In the genomic region with DNA sequence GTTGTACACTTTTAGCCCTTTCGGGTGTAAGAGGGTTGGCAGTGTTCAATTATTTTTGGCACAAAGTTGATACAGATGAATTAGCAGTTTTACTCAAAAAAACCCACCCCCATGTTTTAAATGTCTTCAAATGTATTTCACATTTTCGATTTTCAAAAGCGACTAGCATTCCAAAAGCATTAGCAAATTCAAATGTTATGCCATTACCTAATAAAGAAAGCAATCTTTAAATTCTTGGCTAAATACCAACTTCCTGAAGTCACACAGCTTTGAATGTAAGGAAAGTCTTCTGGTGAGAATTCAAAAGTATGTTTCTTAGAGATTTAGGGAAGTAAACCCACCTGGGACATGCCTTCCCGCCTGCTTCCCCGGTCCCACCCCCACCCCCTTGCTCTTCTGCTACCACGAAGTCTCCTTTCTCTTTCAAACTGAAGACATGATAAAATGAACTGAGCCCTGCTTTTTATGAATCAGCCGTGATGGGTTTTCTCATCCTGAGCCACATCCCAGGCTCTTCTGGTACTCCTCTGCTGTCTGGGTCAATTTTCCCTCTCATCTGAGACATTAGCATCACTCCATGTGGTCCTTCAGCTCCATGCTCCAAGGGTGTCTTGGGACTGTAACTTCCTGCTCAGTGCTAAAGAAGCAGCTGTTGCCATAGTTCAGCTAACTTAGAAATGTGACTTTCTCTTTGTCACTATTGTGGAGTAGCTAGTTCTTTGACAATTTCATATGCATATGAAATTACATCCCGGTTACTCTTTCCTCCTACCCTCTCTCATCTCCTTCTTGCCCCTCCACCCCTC, we compare ENCODE assay signal across 16 mouse cellular contexts. TPM values are rescaled to one million over a fixed set of nuclear protein-coding genes. Genes with fewer than 3 reads are reported as not detected.
DNase-seq lines count a peak whose midpoint lies in the region; ATAC-seq and TF ChIP-seq lines count a peak whose summit lies in the region.
"Had no signal": no experiment of that assay in that cellular context is flagged by ENCODE, and none has a peak within 500 bp of the region (broad histone marks: within the 10 kb centered on the region; RNA-seq: fewer than 3 reads in every experiment).

No protein-coding gene starts in this region.

- H3K27ac ChIP-seq in intestine, embryonic 16.5 days (ENCODE audit: low read length), result 0 out of 2 replicates have a peak overlapping the region, but pooled peaks have one; percentile 19
- no peak overlapping the region for H3K27ac ChIP-seq in intestine, embryonic 15.5 days
- peak overlapping the region; percentile 58 for H3K27ac ChIP-seq in heart, embryonic 16.5 days (ENCODE audit: low read length)
- H3K27ac ChIP-seq: forebrain, embryonic 13.5 days had no signal

- no peak overlapping the region for H3ac ChIP-seq in C2C12 (ENCODE audit: control insufficient read depth, insufficient read length, low read depth)

- no peaks in the 10 kb centered on the region for H3K36me3 ChIP-seq in intestine, embryonic 16.5 days (ENCODE audit: control insufficient read depth, insufficient read depth, low read length)
- H3K36me3 ChIP-seq in intestine, embryonic 15.5 days, result no peaks in the 10 kb centered on the region
- no peaks in the 10 kb centered on the region for H3K36me3 ChIP-seq in C2C12 (ENCODE audit: control insufficient read depth, insufficient read depth)
- no peaks in the 10 kb centered on the region for H3K36me3 ChIP-seq in heart, embryonic 16.5 days (ENCODE audit: control insufficient read depth, insufficient read depth)

- no peaks in the 10 kb centered on the region for H3K9me3 ChIP-seq in intestine, embryonic 16.5 days (ENCODE audit: control insufficient read depth, low read length)
- no peaks in the 10 kb centered on the region for H3K9me3 ChIP-seq in intestine, embryonic 15.5 days
- H3K9me3 ChIP-seq in heart, embryonic 16.5 days (replicated peaks; ENCODE audit: control insufficient read depth, low read length), result no peaks in the 10 kb centered on the region
- H3K9me3 ChIP-seq: forebrain, embryonic 13.5 days had no signal

- no peak overlapping the region for H3K9ac ChIP-seq in intestine, embryonic 16.5 days (ENCODE audit: low read depth, low read length)
- H3K9ac ChIP-seq in intestine, embryonic 15.5 days, result no peak overlapping the region
- H3K9ac ChIP-seq in heart, embryonic 16.5 days (ENCODE audit: low read length), result no peak overlapping the region
- H3K9ac ChIP-seq: forebrain, embryonic 13.5 days had no signal

- WGBS in intestine, embryonic 16.5 days, result 53% methylated on average over 8 of the region's 8 CpGs
- WGBS in intestine, embryonic 15.5 days, result 55% methylated on average over 8 of the region's 8 CpGs
- WGBS in heart, embryonic 16.5 days, result 43% methylated on average over 8 of the region's 8 CpGs

- H3K27me3 ChIP-seq in intestine, embryonic 16.5 days (replicated peaks; ENCODE audit: control insufficient read depth, insufficient read depth, low read length), result no peaks in the 10 kb centered on the region
- H3K27me3 ChIP-seq in intestine, embryonic 15.5 days (replicated peaks), result no peaks in the 10 kb centered on the region
- no peaks in the 10 kb centered on the region for H3K27me3 ChIP-seq in C2C12 (ENCODE audit: control insufficient read depth, insufficient read depth, insufficient read length)
- no peaks in the 10 kb centered on the region for H3K27me3 ChIP-seq in heart, embryonic 16.5 days (ENCODE audit: control insufficient read depth, insufficient read depth, low read length)
- H3K27me3 ChIP-seq: forebrain, embryonic 13.5 days had no signal

- DNase-seq in NIH3T3 (ENCODE audit: low read depth), result peak; percentile 53
- DNase-seq in frontal cortex, postnatal 10 days (ENCODE audit: low spot score in 2 of 2), result no peak
- DNase-seq in right cerebral cortex, postnatal 4 days, result no peak
- DNase-seq: adrenal gland, postnatal 25 days; cerebellum, postnatal 10 days; kidney, adult 8-10 months; liver; lung, postnatal 36 days; midbrain, embryonic 14.5 days; right cerebral cortex, postnatal 25 days; thymus, adult 2 months had no signal

- no peak for TF ChIP-seq CTCF in C2C12 (IDR thresholded peaks at IDR 0.05; ENCODE audit: control insufficient read depth, insufficient read depth, insufficient read length)

- 0 out of 2 replicates have a peak overlapping the region, but pooled peaks have one; percentile 1 for H3K4me2 ChIP-seq in intestine, embryonic 16.5 days (ENCODE audit: low read depth, low read length)
- H3K4me2 ChIP-seq in intestine, embryonic 15.5 days (replicated peaks), result no peak overlapping the region; the same call in 1 of the 2 replicates
- H3K4me2 ChIP-seq in heart, embryonic 16.5 days (ENCODE audit: low read depth, low read length), result peak overlapping the region; percentile 6; the same call in 1 of the 2 replicates
- H3K4me2 ChIP-seq: forebrain, embryonic 13.5 days had no signal

- no peaks in the 10 kb centered on the region for H3K79me3 ChIP-seq in C2C12 (ENCODE audit: low read depth)

- 0 out of 2 replicates have a peak, but pooled peaks cover under 1% of the 10 kb centered on the region for H3K4me1 ChIP-seq in intestine, embryonic 16.5 days (ENCODE audit: control insufficient read depth, insufficient read depth, low read length)
- no peaks in the 10 kb centered on the region for H3K4me1 ChIP-seq in intestine, embryonic 15.5 days (replicated peaks)
- H3K4me1 ChIP-seq in heart, embryonic 16.5 days (ENCODE audit: control insufficient read depth, insufficient read depth, low read length), result peaks cover 3% of the 10 kb centered on the region; the same call in 1 of the 2 replicates
- H3K4me1 ChIP-seq: forebrain, embryonic 13.5 days had no signal

- H3K4me3 ChIP-seq in intestine, embryonic 16.5 days (ENCODE audit: low read length), result no peak overlapping the region
- no peak overlapping the region for H3K4me3 ChIP-seq in intestine, embryonic 15.5 days (replicated peaks)
- no peak overlapping the region for H3K4me3 ChIP-seq in C2C12 (ENCODE audit: insufficient read depth, poor library complexity, severe bottlenecking)
- no peak overlapping the region for H3K4me3 ChIP-seq in heart, embryonic 16.5 days (ENCODE audit: low read length)
- H3K4me3 ChIP-seq: forebrain, embryonic 13.5 days had no signal

- no peak for ATAC-seq in intestine, embryonic 16.5 days
- ATAC-seq in intestine, embryonic 15.5 days, result no peak
- ATAC-seq in heart, embryonic 16.5 days (replicated peaks; ENCODE audit: extremely low read depth, insufficient read depth, low FRiP score), result no peak
- ATAC-seq: forebrain, embryonic 13.5 days had no signal

- H3K79me2 ChIP-seq in C2C12 (ENCODE audit: control insufficient read depth, insufficient read depth), result no peaks in the 10 kb centered on the region

TF ChIP-seq in C2C12, 6 proteins besides CTCF, POLR2A, EP300 and RAD21:
- TF ChIP-seq USF1 (IDR thresholded peaks at IDR 0.05; ENCODE audit: low read depth) (no peak), MAX (IDR thresholded peaks at IDR 0.05) (peak; percentile 20), MYOG (IDR thresholded peaks at IDR 0.05; ENCODE audit: control insufficient read depth, extremely low read depth, insufficient read length) (no peak), MYOD1 (IDR thresholded peaks at IDR 0.05; ENCODE audit: control insufficient read depth, insufficient read length, low read depth) (peak; percentile 29), CEBPB (IDR thresholded peaks at IDR 0.05; ENCODE audit: low read depth) (no peak), FOSL1 (IDR thresholded peaks at IDR 0.05; ENCODE audit: insufficient read depth, low read length, poor library complexity, severe bottlenecking) (no peak)

RNA-seq across cellular contexts. Expression of gene Fn1, which starts 38.7 kb away (rescaled TPM):
- 63.2 and 64.2 TPM in 2 replicates for polyA plus RNA-seq in intestine, embryonic 16.5 days (2015; fragmentation: Nextera tagmentation; extraction: Ambion mirVana)
- polyA plus RNA-seq in intestine, embryonic 15.5 days (2015; fragmentation: Nextera tagmentation; extraction: Ambion mirVana), result 79.0 and 83.2 TPM in 2 replicates
- 299 TPM for polyA plus RNA-seq in C2C12 (2012; fragmentation: generic; extraction: Trizol)
- polyA plus RNA-seq in heart, embryonic 16.5 days (2015; fragmentation: Nextera tagmentation; extraction: Ambion mirVana), result 158 and 177 TPM in 2 replicates
